Mouse (Mus musculus) spleen, postnatal 36 days (tissue): ENCODE measurements at regions not wholly inside any gene's neighbourhood (a gene's known extent, or its start where the extent isn't known, plus 50 kb on each side); places are given as distances from the start of the nearest gene placed in this dataset.
"Not testable (repeated sequence)": the region's sequence is repeated elsewhere in the genome, so short reads cannot be mapped to it uniquely, and the experiment has no call there.

Source experiments
- DNase-seq, 2 experiments: peaks; one replicate each; pipeline ENCODE4 v3.0.0; 2022; ENCODE audit warnings: low spot score in 2 of 2, mixed read lengths in 1 of 2

DNA sequence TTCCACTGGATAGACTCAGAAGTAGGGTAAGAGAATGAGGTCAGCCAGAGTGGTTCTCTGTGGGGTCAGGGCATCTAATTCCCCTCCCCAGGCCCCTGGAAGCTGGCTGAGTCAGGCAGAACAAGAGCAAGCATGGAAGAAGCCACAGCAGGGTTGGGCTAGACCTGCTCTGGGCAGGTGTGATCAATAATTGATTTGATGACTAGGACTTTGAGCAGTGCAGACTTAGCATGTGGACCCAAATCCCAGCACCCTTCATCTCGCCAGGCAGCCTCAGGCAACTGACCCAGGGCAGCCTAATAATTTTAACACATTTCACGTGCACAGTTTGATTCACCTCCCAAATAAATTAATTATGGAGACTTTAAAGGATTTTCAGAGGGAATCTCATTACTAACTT, 67.2 kb downstream of the Qdpr start:
- DNase-seq: no peak

- no peak for DNase-seq
These were observed 71.5 kb downstream of the Qdpr start for GRCm38 (mm10) chr5:45378486-45378885.

DNA sequence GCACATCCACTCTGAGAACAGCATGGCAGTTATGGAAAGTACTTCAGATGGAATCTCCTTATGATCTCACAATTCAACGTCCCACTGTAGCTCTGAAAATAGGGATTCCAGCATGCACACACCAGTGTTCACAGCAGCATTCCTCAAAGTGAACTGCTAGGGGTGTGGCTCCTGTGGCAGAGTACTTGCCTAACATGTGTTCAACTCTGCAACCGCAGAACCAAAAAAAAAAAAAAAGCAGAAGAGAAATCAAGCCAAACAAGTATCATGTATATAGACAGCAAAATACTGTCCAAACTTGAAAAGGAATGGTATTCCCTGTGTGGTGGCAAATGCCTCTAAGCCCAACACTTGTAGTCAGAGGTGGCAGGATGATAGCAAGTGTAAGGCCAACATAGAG, 77.0 kb downstream of the Qdpr start:
- no peak for DNase-seq

GRCm38 (mm10) chr5:45368451-45368850, 81.6 kb downstream of the Qdpr start:
- no peak for DNase-seq

- DNase-seq: no peak
These were observed 89.8 kb downstream of the Qdpr start for GRCm38 (mm10) chr5:45360189-45360588.

- DNase-seq: no peak
These were observed 109.6 kb downstream of the Qdpr start for GRCm38 (mm10) chr5:45340411-45340810.

- DNase-seq: no peak
These were observed 113.2 kb downstream of the Qdpr start for GRCm38 (mm10) chr5:45336801-45337200.

DNA sequence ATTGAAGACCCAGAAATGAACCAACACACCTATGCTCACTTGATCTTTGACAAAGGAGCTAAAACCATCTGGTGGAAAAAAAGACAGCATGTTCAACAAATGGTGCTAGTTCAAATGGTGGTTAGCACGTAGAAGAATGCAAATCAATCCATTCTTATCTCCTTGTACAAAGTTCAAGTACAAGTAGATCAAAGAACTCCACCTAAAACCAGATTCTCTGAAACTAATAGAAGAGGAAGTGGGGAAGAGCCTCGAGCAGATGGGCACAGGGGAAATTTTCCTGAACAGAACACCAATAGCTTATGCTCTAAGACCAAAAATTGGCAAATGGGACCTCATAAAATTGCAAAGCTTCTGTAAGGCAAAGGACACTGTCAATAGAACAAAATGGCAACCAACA, 125.6 kb downstream of the Qdpr start:
- DNase-seq: not testable (repeated sequence)

- no peak for DNase-seq
These were observed 126.5 kb downstream of the Qdpr start for GRCm38 (mm10) chr5:45323500-45323899.

DNA sequence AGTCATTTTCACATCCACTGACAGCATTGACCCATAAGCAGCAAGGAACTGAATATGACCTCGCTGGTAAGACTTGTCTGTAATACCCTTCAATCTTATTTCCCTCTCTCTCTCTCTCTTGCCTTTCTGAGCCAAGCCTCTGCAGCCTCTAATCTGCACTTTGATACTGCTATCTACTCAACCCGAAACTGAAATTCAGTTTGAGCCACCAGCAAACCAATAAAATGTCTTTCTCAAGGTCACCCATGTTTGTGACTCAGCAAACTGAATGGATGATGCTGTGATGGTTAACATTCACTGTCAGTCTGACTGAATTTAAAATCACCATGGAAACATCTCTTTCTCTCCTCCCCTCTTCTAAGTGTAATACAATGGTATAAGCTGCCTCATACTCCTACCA, 132.0 kb downstream of the Qdpr start:
- DNase-seq: no peak

DNA sequence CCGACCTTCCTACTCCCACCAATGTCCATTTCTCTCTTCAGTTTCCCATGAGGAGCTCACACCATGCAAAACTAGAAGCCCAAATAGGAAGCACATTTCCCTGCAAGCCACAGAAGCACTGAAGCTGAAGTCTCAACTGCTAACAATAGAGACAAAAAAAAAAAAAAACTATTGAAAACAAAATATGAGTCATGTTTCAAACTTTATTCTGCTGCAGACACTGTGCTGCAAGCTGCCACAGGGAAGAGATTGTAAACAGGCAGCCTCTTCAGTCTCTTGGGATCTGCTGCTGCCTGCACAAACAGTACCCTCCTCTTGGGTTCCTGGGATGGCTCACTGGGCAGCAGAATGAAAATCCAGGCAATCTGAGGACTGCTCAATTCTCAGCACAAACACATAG, 148.9 kb downstream of the Qdpr start:
- DNase-seq: no peak

DNA sequence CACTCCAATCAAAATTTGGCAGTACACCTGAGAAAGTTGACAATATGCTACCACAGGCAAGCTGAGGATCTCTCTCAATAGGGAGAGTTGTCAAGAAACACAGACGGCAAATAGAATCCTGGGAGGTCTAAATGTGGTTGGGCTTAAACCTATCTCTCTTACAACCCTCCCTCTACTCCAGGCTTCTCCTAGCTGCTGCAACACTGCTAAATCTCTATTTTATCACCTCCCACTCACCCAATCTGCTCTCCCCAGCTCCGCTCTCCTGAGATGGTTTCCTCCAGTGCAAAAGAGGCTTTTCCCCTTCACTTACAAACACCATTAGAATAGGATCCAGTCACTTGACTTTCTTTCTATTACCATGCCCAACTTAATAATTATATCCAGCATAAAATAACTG, 151.2 kb downstream of the Qdpr start:
- DNase-seq: no peak

GRCm38 (mm10) chr5:45295134-45295533, 154.9 kb downstream of the Qdpr start:
- DNase-seq: no peak

DNA sequence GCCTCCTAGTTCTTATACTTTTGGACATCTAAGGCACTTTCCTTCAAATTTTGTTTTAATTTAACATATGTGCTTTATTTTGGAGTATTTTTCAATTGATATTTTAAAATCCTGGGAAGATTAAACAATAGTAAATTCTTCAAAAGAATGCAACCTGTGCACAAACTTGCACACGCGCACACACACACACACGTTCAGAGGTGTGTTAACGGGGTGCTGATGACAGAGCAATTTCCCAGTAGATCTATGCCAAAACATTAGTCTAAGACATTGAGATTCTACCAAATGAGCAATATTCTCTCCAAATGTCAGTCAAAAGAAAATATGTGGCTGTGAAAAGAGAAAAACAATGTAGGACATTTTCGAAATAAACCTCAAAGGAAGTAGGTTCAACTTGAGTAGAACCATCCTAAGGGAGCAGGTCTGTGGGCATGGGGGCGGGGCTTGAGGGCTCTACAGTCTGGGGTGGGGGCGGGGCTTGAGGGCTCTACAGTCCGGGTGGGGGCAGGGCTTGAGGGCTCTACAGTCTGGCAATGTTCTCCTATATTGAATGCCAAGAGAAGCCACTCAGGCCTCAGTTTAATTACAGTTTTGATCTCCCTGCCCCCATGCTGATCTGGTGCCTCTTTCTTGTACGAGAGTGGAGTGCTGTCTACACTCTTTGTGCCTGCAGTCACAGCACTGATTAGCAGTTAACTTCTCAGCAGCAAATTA, 157.0 kb downstream of the Qdpr start:
- no peak for DNase-seq

DNA sequence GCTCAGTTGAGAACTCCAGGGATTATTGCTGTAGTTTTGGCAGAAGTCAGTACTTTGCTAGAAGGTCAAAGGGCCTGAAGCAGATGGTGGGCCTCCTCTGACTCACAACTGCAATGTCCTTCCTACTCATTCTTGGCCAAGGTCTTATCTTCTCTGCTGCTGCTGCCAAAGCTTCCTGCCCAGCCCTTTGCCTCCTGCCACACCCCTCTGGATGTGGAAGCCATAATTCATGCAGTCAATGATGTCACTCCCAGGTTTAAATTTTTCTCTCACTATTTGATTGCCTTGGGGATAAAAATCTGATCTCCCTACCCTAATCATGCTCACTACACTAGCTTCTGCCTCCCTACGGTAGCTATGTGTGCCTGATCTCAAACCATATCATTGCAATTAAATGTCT, 157.7 kb downstream of the Qdpr start:
- peak in 1 of 2 experiments; percentile 9 for DNase-seq

- no peak for DNase-seq
These were observed 158.3 kb downstream of the Qdpr start for GRCm38 (mm10) chr5:45291752-45292151.

- no peak for DNase-seq
These were observed 158.8 kb downstream of the Qdpr start for GRCm38 (mm10) chr5:45291276-45291675.

DNA sequence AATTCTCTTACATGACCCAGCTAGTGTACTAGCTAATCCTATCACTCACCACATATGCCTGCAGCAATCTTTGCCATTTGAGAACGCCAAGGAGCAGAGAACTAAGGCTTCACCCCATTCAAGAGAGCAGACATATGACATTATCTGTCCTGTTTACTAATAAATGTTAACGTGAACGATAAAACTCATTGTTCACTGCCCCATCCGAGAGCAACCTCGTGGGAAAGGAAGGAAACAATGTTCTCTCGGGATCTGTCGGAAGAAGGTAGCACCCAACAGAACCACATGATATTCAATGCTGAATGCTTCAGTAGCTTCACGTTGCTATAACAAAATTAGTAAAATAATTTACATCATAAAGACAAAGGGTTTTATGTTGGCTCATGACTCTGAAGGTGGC, 163.6 kb downstream of the Qdpr start:
- DNase-seq: no peak

DNA sequence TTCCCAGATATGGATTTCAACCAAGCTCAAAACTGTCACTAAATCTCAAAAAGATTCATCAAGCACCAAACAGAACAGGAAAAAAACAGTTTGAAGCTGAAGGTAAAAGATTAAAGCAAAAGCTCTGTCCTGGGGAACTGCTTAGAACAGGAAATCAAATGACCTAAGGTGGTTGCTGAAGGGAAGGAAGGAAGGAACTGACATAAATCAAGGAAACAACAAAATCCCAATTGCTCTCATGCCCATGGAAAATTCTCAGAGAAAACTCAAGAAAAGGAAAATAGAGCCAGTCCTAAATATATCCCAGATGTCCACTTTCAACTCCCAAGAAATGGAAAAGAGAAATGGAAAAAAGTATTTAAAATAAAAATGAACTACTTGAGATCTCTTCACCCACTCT, 165.4 kb downstream of the Qdpr start:
- DNase-seq: no peak

DNA sequence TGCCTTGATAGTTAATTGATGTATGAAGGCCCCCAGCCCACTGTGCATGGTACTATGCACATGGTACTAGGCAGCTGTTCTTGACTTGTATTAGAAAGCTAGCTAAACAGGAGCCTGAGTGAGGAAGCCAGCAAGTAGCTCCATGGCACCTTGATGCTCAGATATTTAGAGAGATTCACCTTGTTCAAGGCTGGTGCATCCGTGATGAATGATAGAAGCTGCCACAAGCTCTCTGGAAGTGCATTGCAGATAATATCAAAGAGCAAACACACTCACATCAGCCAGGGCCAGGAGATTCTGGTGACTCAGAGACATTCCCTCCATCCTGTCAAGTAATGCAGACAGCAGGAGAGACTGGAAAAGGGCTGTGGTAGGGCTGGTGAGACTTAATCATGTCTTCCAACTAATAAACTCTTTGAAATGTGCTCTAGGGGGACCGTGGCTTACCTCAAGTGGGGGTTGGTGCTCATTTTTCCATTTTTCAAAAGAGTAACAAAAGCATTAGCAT, 166.1 kb downstream of the Qdpr start:
- DNase-seq: no peak

- DNase-seq: no peak
These were observed 167.7 kb downstream of the Qdpr start for GRCm38 (mm10) chr5:45282207-45282930.

DNA sequence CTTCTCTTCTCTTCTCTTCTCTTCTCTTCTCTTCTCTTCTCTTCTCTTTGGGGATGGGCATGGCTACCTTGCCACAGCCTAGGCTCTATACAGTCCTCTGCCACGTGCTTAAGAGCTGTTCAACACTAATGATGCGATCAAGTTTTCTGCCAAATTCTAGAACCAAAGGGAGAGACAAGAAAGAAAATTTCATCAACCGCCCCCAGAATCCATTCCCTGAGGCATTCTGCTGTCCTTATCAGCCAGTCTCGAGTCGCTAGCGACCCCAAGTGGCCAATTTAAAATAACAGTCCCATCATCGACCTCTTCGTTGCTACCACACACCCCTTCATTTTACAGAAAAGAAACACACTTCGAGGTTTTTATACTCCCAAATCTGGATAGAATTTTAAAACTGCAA, 171.5 kb downstream of the Qdpr start:
- DNase-seq: peak in 1 of 2 experiments; percentile 6

DNA sequence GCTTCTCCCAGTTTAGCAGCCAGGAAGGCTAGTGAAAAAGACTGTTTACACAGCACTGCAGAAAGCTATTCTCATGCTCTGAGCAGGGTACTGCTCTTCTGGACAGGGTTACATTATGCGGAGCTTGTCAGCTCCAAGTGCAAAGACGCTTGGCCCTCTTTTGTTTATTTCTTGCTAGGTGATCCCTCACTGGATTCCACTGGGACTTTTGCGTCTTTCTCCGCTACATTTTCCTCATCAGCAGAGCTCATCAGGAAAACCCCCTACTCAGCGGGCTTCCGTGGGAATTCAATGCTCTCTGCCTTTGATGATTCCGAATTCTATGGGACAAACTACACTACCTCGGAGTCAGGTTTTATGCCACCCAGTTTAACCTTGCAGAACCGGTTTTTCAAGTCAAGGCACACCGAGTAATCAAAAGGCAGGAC, 172.0 kb downstream of the Qdpr start:
- no peak for DNase-seq
